8 mouse cellular contexts compared by ENCODE assay signal in genomic region chr8:111991278-111991677, GRCm38 (mm10). TPM values are rescaled to one million over a fixed set of nuclear protein-coding genes. Genes with fewer than 3 reads are reported as not detected.
DNase-seq lines count a peak whose midpoint lies in the region; ATAC-seq lines count a peak whose summit lies in the region.

No protein-coding gene starts in this region.

- DNase-seq in neural tube, embryonic 11.5 days (ENCODE audit: low spot score) = no peak
- no peak for DNase-seq in neural tube, embryonic 10.5 days (ENCODE audit: extremely low spot score, low spot score)
- no peak for DNase-seq in liver, embryonic 11.5 days (ENCODE audit: low spot score)
- DNase-seq in yolk sac, embryonic 10.5 days (ENCODE audit: low spot score) = no peak
- DNase-seq in layer of hippocampus, adult 18-20 months (ENCODE audit: low spot score in 2 of 2) = no peak
- no peak for DNase-seq in urinary bladder, adult 2 months (ENCODE audit: low spot score)

- no peak overlapping the region; the same call in 1 of the 2 replicates for H3K9ac ChIP-seq in neural tube, embryonic 11.5 days (ENCODE audit: low read length)
- H3K9ac ChIP-seq in liver, embryonic 11.5 days (ENCODE audit: low read depth, low read length) = peak overlapping the region; percentile 85

- H3K4me2 ChIP-seq in neural tube, embryonic 11.5 days (ENCODE audit: low read depth) = peak overlapping the region; percentile 71
- peak overlapping the region; percentile 74 for H3K4me2 ChIP-seq in liver, embryonic 11.5 days

- no peak overlapping the region for H3K27ac ChIP-seq in neural tube, embryonic 11.5 days (ENCODE audit: low read depth, low read length)
- no peak overlapping the region for H3K27ac ChIP-seq in liver, embryonic 11.5 days (ENCODE audit: low read depth, low read length)

- no peaks in the 10 kb centered on the region for H3K27me3 ChIP-seq in erythroblast, embryonic 14.5 days (ENCODE audit: control insufficient read depth)
- H3K27me3 ChIP-seq in neural tube, embryonic 11.5 days (ENCODE audit: control insufficient read depth, insufficient read depth, low read length) = no peaks in the 10 kb centered on the region
- no peaks in the 10 kb centered on the region for H3K27me3 ChIP-seq in liver, embryonic 11.5 days (replicated peaks; ENCODE audit: control insufficient read depth, insufficient read depth, low read length)

- peaks cover 65% of the 10 kb centered on the region for H3K36me3 ChIP-seq in erythroblast, embryonic 14.5 days (ENCODE audit: control insufficient read depth)
- H3K36me3 ChIP-seq in neural tube, embryonic 11.5 days (ENCODE audit: control insufficient read depth, insufficient read depth, low read length) = no peaks in the 10 kb centered on the region; the same call in none of the 2 replicates
- H3K36me3 ChIP-seq in liver, embryonic 11.5 days (ENCODE audit: control insufficient read depth, insufficient read depth, low read length) = peaks cover 30% of the 10 kb centered on the region

- peak overlapping the region; percentile 82 for H3K4me3 ChIP-seq in erythroblast, embryonic 14.5 days (replicated peaks)
- peak overlapping the region; percentile 61 for H3K4me3 ChIP-seq in neural tube, embryonic 11.5 days (ENCODE audit: low read depth, low read length)
- H3K4me3 ChIP-seq in liver, embryonic 11.5 days (ENCODE audit: low read depth, low read length) = peak overlapping the region; percentile 83

- no peak for ATAC-seq in erythroblast, adult 5-6 weeks (replicated peaks; ENCODE audit: low FRiP score, poor library complexity, severe bottlenecking)
- ATAC-seq in neural tube, embryonic 11.5 days (ENCODE audit: insufficient read depth, low FRiP score, low TSS enrichment) = no peak
- no peak for ATAC-seq in liver, embryonic 11.5 days (replicated peaks; ENCODE audit: low FRiP score)

- 68% methylated on average over 8 of the region's 8 CpGs for WGBS in neural tube, embryonic 11.5 days
- WGBS in liver, embryonic 11.5 days = 58% methylated on average over 8 of the region's 8 CpGs

- H3K9me3 ChIP-seq in erythroblast, embryonic 14.5 days (ENCODE audit: control insufficient read depth, low read length) = no peaks in the 10 kb centered on the region
- H3K9me3 ChIP-seq in neural tube, embryonic 11.5 days (ENCODE audit: control insufficient read depth, low read length) = no peaks in the 10 kb centered on the region
- no peaks in the 10 kb centered on the region for H3K9me3 ChIP-seq in liver, embryonic 11.5 days (ENCODE audit: control insufficient read depth, low read length)

- peaks cover 24% of the 10 kb centered on the region for H3K4me1 ChIP-seq in erythroblast, embryonic 14.5 days (ENCODE audit: control insufficient read depth)
- H3K4me1 ChIP-seq in neural tube, embryonic 11.5 days (ENCODE audit: control insufficient read depth, insufficient read depth, low read length) = no peaks in the 10 kb centered on the region
- no peaks in the 10 kb centered on the region; the same call in 1 of the 2 replicates for H3K4me1 ChIP-seq in liver, embryonic 11.5 days (replicated peaks; ENCODE audit: control insufficient read depth, insufficient read depth, low read length)

RNA-seq across cellular contexts. Expression of gene Adat1, which starts 0.8 kb away (rescaled TPM):
- 0.06 TPM in 1 of 2 replicates, not detected in the other for polyA plus RNA-seq in erythroblast, embryonic 14.5 days (2012)
- 0.77 and 1.9 TPM in 2 replicates for total RNA-seq in erythroblast, adult 5-6 weeks (2015; ENCODE audit: low replicate concordance)
- 0.70 and 1.4 TPM in 2 replicates for total RNA-seq in erythroblast, adult 5-6 weeks (2017; ENCODE audit: low replicate concordance)
- 8.7 and 10.1 TPM in 2 replicates for polyA plus RNA-seq in neural tube, embryonic 11.5 days (2014; fragmentation: Nextera tagmentation; extraction: Ambion mirVana)
- polyA plus RNA-seq in liver, embryonic 11.5 days (2014; fragmentation: Nextera tagmentation; extraction: Ambion mirVana) = 12.7 and 17.8 TPM in 2 replicates
- 1 to 10 TPM; 5.7 to 6.2 TPM for total RNA-seq in layer of hippocampus, adult 18-20 months (2021)
- polyA plus RNA-seq in urinary bladder, adult 2 months (2012; rRNA removed) = 5.6 and 5.9 TPM in 2 replicates

RNA-seq across cellular contexts. Expression of gene Kars, which starts 19.8 kb away (rescaled TPM):
- polyA plus RNA-seq in erythroblast, embryonic 14.5 days (2012) = 5.8 and 6.3 TPM in 2 replicates
- total RNA-seq in erythroblast, adult 5-6 weeks (2015; ENCODE audit: low replicate concordance) = 27.0 and 31.7 TPM in 2 replicates
- 30.4 and 40.3 TPM in 2 replicates for total RNA-seq in erythroblast, adult 5-6 weeks (2017; ENCODE audit: low replicate concordance)
- 249 and 267 TPM in 2 replicates for polyA plus RNA-seq in neural tube, embryonic 11.5 days (2014; fragmentation: Nextera tagmentation; extraction: Ambion mirVana)
- polyA plus RNA-seq in liver, embryonic 11.5 days (2014; fragmentation: Nextera tagmentation; extraction: Ambion mirVana) = 261 and 283 TPM in 2 replicates
- total RNA-seq in layer of hippocampus, adult 18-20 months (2021) = 10 to 100 TPM; 81.0 to 91.2 TPM
- polyA plus RNA-seq in urinary bladder, adult 2 months (2012; rRNA removed) = 65.4 and 82.7 TPM in 2 replicates

RNA-seq across cellular contexts. Expression of gene Terf2ip, which starts 19.9 kb away (rescaled TPM):
- polyA plus RNA-seq in erythroblast, embryonic 14.5 days (2012) = 0.40 and 0.49 TPM in 2 replicates
- total RNA-seq in erythroblast, adult 5-6 weeks (2015; ENCODE audit: low replicate concordance) = 1.9 TPM in 2 replicates
- total RNA-seq in erythroblast, adult 5-6 weeks (2017; ENCODE audit: low replicate concordance) = 2.5 and 3.6 TPM in 2 replicates
- polyA plus RNA-seq in neural tube, embryonic 11.5 days (2014; fragmentation: Nextera tagmentation; extraction: Ambion mirVana) = 28.7 and 35.4 TPM in 2 replicates
- 15.2 and 17.3 TPM in 2 replicates for polyA plus RNA-seq in liver, embryonic 11.5 days (2014; fragmentation: Nextera tagmentation; extraction: Ambion mirVana)
- 10 to 100 TPM; 42.9 to 43.9 TPM for total RNA-seq in layer of hippocampus, adult 18-20 months (2021)
- polyA plus RNA-seq in urinary bladder, adult 2 months (2012; rRNA removed) = 13.9 and 15.9 TPM in 2 replicates

RNA-seq across cellular contexts. Expression of gene Gm6793, which starts 23.6 kb away (rescaled TPM):
- 0.12 TPM in 1 of 2 replicates, not detected in the other for polyA plus RNA-seq in erythroblast, embryonic 14.5 days (2012)
- not detected in 2 replicates for total RNA-seq in erythroblast, adult 5-6 weeks (2015; ENCODE audit: low replicate concordance)
- total RNA-seq in erythroblast, adult 5-6 weeks (2017; ENCODE audit: low replicate concordance) = not detected in 2 replicates
- polyA plus RNA-seq in neural tube, embryonic 11.5 days (2014; fragmentation: Nextera tagmentation; extraction: Ambion mirVana) = 0.78 and 0.92 TPM in 2 replicates
- polyA plus RNA-seq in liver, embryonic 11.5 days (2014; fragmentation: Nextera tagmentation; extraction: Ambion mirVana) = 1.0 and 1.1 TPM in 2 replicates
- total RNA-seq in layer of hippocampus, adult 18-20 months (2021) = under 1 TPM in 1 of 2 experiments, not detected in 1; 0.25 TPM
- 0.19 TPM in 1 of 2 replicates, not detected in the other for polyA plus RNA-seq in urinary bladder, adult 2 months (2012; rRNA removed)

RNA-seq across cellular contexts. Expression of gene Gabarapl2, which starts 50.8 kb away (rescaled TPM):
- polyA plus RNA-seq in erythroblast, embryonic 14.5 days (2012) = 2.0 and 3.3 TPM in 2 replicates
- total RNA-seq in erythroblast, adult 5-6 weeks (2015; ENCODE audit: low replicate concordance) = 113 and 121 TPM in 2 replicates
- 170 and 171 TPM in 2 replicates for total RNA-seq in erythroblast, adult 5-6 weeks (2017; ENCODE audit: low replicate concordance)
- polyA plus RNA-seq in neural tube, embryonic 11.5 days (2014; fragmentation: Nextera tagmentation; extraction: Ambion mirVana) = 314 and 318 TPM in 2 replicates
- 136 and 141 TPM in 2 replicates for polyA plus RNA-seq in liver, embryonic 11.5 days (2014; fragmentation: Nextera tagmentation; extraction: Ambion mirVana)
- total RNA-seq in layer of hippocampus, adult 18-20 months (2021) = 100 to 1,000 TPM; 212 to 219 TPM
- polyA plus RNA-seq in urinary bladder, adult 2 months (2012; rRNA removed) = 94.5 and 112 TPM in 2 replicates
